Mouse (Mus musculus) megakaryocyte-erythroid progenitor cell, adult 5-6 weeks (primary cell): ENCODE data around the gene Myzap. TPM values are rescaled to one million over a fixed set of nuclear protein-coding genes. Genes with fewer than 3 reads are reported as not detected.

ENCODE experiments used
- total RNA-seq, 2 experiments: library from RNA; stranded (forward) in 1 of 2; stranded (reverse) in 1 of 2; fragments of 200-1000, 215-1000 nt in 1 of 2; fragments of >200 nt in 1 of 2; fragmentation: Nextera tagmentation in 1 of 2; gene quantifications; 2 replicates each; pipeline ENCODE4 v1.2.3; 2014 to 2017

Gene Myzap
- total RNA-seq, 2 experiments from 2014 or later, result not detected

Other genes starting within 250 kb of the Myzap start
- gene Polr2m, start 106.4 kb downstream of the Myzap start, total RNA-seq (2014; fragmentation: Nextera tagmentation), result 104 and 114 TPM in 2 replicates
- gene Polr2m, start 106.4 kb downstream of the Myzap start, total RNA-seq (2017), result 142 and 160 TPM in 2 replicates
- gene Cgnl1, start 179.2 kb upstream of the Myzap start, total RNA-seq (2014; fragmentation: Nextera tagmentation), result not detected in 2 replicates
- gene Cgnl1, start 179.2 kb upstream of the Myzap start, total RNA-seq (2017), result not detected in 2 replicates